Mouse (Mus musculus) embryo, embryonic 11 days (tissue): ENCODE measurements around the gene Edar.

Experiments
- DNase-seq: peaks from one replicate; pipeline ENCODE4 v3.0.0-alpha.2; 2015

Gene Edar

GRCm38 (mm10) chr10:58648787-58649186 lies 26.7 kb downstream of the Edar start:
- DNase-seq: no peak

GRCm38 (mm10) chr10:58644671-58645070 lies 30.8 kb downstream of the Edar start:
- no peak for DNase-seq

- DNase-seq: no peak
Observed at GRCm38 (mm10) chr10:58644194-58644593, 31.3 kb downstream of the Edar start.

- no peak for DNase-seq
Observed at GRCm38 (mm10) chr10:58643001-58643400, 32.5 kb downstream of the Edar start.

- DNase-seq: no peak
Observed at GRCm38 (mm10) chr10:58641631-58642030, 33.8 kb downstream of the Edar start.

GRCm38 (mm10) chr10:58640446-58641400 lies 34.7 kb downstream of the Edar start:
- peak; percentile 46 for DNase-seq

- DNase-seq: no peak
Observed at GRCm38 (mm10) chr10:58639291-58639690, 36.2 kb downstream of the Edar start.

- peak; percentile 43 for DNase-seq
Observed at GRCm38 (mm10) chr10:58636431-58637080, 38.9 kb downstream of the Edar start.

GRCm38 (mm10) chr10:58633507-58633906 lies 41.9 kb downstream of the Edar start:
- DNase-seq: no peak

- peak; percentile 75 for DNase-seq
Observed at GRCm38 (mm10) chr10:58627569-58627968, 47.9 kb downstream of the Edar start.

- no peak for DNase-seq
Observed at GRCm38 (mm10) chr10:58624848-58625711, 50.4 kb downstream of the Edar start.

- no peak for DNase-seq
Observed at GRCm38 (mm10) chr10:58619266-58619665, 56.2 kb downstream of the Edar start.

- DNase-seq: no peak
Observed at GRCm38 (mm10) chr10:58618501-58619216, 56.8 kb downstream of the Edar start.

GRCm38 (mm10) chr10:58616565-58616964 lies 58.9 kb downstream of the Edar start:
- no peak for DNase-seq

GRCm38 (mm10) chr10:58614601-58615000 lies 60.9 kb downstream of the Edar start:
- no peak for DNase-seq

GRCm38 (mm10) chr10:58610484-58611261 lies 64.8 kb downstream of the Edar start:
- no peak for DNase-seq

- DNase-seq: no peak
Observed at GRCm38 (mm10) chr10:58608858-58609257, 66.6 kb downstream of the Edar start.

GRCm38 (mm10) chr10:58606356-58606755 lies 69.1 kb downstream of the Edar start:
- DNase-seq: no peak

GRCm38 (mm10) chr10:58604779-58605178 lies 70.7 kb downstream of the Edar start:
- DNase-seq: no peak

GRCm38 (mm10) chr10:58601946-58602345 lies 73.5 kb downstream of the Edar start:
- no peak for DNase-seq

GRCm38 (mm10) chr10:58601431-58601901 lies 74.0 kb downstream of the Edar start:
- peak; percentile 20 for DNase-seq
